Mouse (Mus musculus): ENCODE measurements around the gene Clspn.

GRCm38 (mm10) chr4:126620349-126620874, 63.7 kb downstream of the Clspn start:
- no peak for TF ChIP-seq CTCF (IDR thresholded peaks at IDR 0.05; ENCODE audit: low read depth, low read length)
- no peak for TF ChIP-seq TAL1 (conservative IDR thresholded peaks at IDR 0.05; ENCODE audit: low read depth, low read length)
- no peak for TF ChIP-seq POLR2AphosphoS5 (IDR thresholded peaks at IDR 0.05; ENCODE audit: insufficient replicate concordance, low read depth, low read length)
- TF ChIP-seq GATA2 (IDR thresholded peaks at IDR 0.05; ENCODE audit: borderline replicate concordance, low read depth, low read length), result no peak
- TF ChIP-seq GATA1 (IDR thresholded peaks at IDR 0.05; ENCODE audit: borderline replicate concordance, low read length), result no peak

Data from G1E (cell line).